Mouse (Mus musculus): Measurements from ENCODE around the gene Adgrg5.
A peak's percentile ranks its signal among the peaks of the same experiment; 100 is the strongest.

Adgrg5 gene

GRCm38 (mm10) chr8:94967071-94967470 is 43.6 kb downstream of the Adgrg5 start:
- DNase-seq (ENCODE audit: inconsistent ontology term), result no peak

- DNase-seq (ENCODE audit: inconsistent ontology term), result peak; percentile 74
Observed at GRCm38 (mm10) chr8:94967554-94967953, 44.1 kb downstream of the Adgrg5 start.

GRCm38 (mm10) chr8:94973270-94973669 is 49.8 kb downstream of the Adgrg5 start:
- DNase-seq (ENCODE audit: inconsistent ontology term), result no peak

GRCm38 (mm10) chr8:94973786-94974185 is 50.3 kb downstream of the Adgrg5 start:
- DNase-seq (ENCODE audit: inconsistent ontology term), result no peak

- DNase-seq (ENCODE audit: inconsistent ontology term), result no peak
Observed at GRCm38 (mm10) chr8:94974467-94975165, 51.1 kb downstream of the Adgrg5 start, which contains the start of gene Adgrg1. Gene Adgrg1, plus strand, starts transcription at chr8:94974751.

- no peak for DNase-seq (ENCODE audit: inconsistent ontology term)
Observed at GRCm38 (mm10) chr8:94976651-94977417, 53.3 kb downstream of the Adgrg5 start.

GRCm38 (mm10) chr8:94978131-94978530 is 54.6 kb downstream of the Adgrg5 start:
- DNase-seq (ENCODE audit: inconsistent ontology term), result no peak

- DNase-seq (ENCODE audit: inconsistent ontology term), result no peak
Observed at GRCm38 (mm10) chr8:94978593-94979319, 55.3 kb downstream of the Adgrg5 start.

- no peak for DNase-seq (ENCODE audit: inconsistent ontology term)
Observed at GRCm38 (mm10) chr8:94980176-94980575, 56.7 kb downstream of the Adgrg5 start.

- DNase-seq (ENCODE audit: inconsistent ontology term), result no peak
Observed at GRCm38 (mm10) chr8:94980976-94981375, 57.5 kb downstream of the Adgrg5 start.

GRCm38 (mm10) chr8:94981848-94982247 is 58.4 kb downstream of the Adgrg5 start:
- DNase-seq (ENCODE audit: inconsistent ontology term), result no peak

- DNase-seq (ENCODE audit: inconsistent ontology term), result peak; percentile 67
Observed at GRCm38 (mm10) chr8:94983146-94983545, 59.7 kb downstream of the Adgrg5 start.

- DNase-seq (ENCODE audit: inconsistent ontology term), result peak; percentile 91
Observed at GRCm38 (mm10) chr8:94983881-94984516, 60.5 kb downstream of the Adgrg5 start.

- DNase-seq (ENCODE audit: inconsistent ontology term), result no peak
Observed at GRCm38 (mm10) chr8:94985023-94985422, 61.5 kb downstream of the Adgrg5 start.

GRCm38 (mm10) chr8:94986676-94987075 is 63.2 kb downstream of the Adgrg5 start:
- DNase-seq (ENCODE audit: inconsistent ontology term), result peak; percentile 67

- DNase-seq (ENCODE audit: inconsistent ontology term), result no peak
Observed at GRCm38 (mm10) chr8:94987553-94987952, 64.1 kb downstream of the Adgrg5 start.

GRCm38 (mm10) chr8:94988619-94989018 is 65.1 kb downstream of the Adgrg5 start:
- DNase-seq (ENCODE audit: inconsistent ontology term), result no peak

GRCm38 (mm10) chr8:94989711-94990110 is 66.2 kb downstream of the Adgrg5 start:
- peak; percentile 52 for DNase-seq (ENCODE audit: inconsistent ontology term)

- DNase-seq (ENCODE audit: inconsistent ontology term), result no peak
Observed at GRCm38 (mm10) chr8:94990598-94991453, 67.3 kb downstream of the Adgrg5 start.

GRCm38 (mm10) chr8:94991454-94991994 is 68.0 kb downstream of the Adgrg5 start:
- no peak for DNase-seq (ENCODE audit: inconsistent ontology term)

GRCm38 (mm10) chr8:94992010-94992409 is 68.5 kb downstream of the Adgrg5 start:
- no peak for DNase-seq (ENCODE audit: inconsistent ontology term)
